Mouse (Mus musculus): ENCODE measurements at regions not wholly inside any gene's neighbourhood (a gene's known extent, or its start where the extent isn't known, plus 50 kb on each side); places are given as distances from the start of the nearest gene placed in this dataset.
"Not testable (repeated sequence)": the region's sequence is repeated elsewhere in the genome, so short reads cannot be mapped to it uniquely, and the experiment has no call there.

GRCm38 (mm10) chr19:51355701-51356100 lies 677.3 kb upstream of the Sorcs1 start:
- no peak for ATAC-seq
- WGBS = 52% methylated on average over 1 of the region's 1 CpGs
- no peak overlapping the region for H3K27ac ChIP-seq (ENCODE audit: low read length)

GRCm38 (mm10) chr19:51340491-51340890 lies 662.0 kb upstream of the Sorcs1 start:
- no peaks in the 10 kb centered on the region for H3K4me1 ChIP-seq (replicated peaks; ENCODE audit: control insufficient read depth, insufficient read depth, low read length)
- no peak overlapping the region for H3K9ac ChIP-seq (replicated peaks; ENCODE audit: low read depth, low read length)
- no peak overlapping the region for H3K27ac ChIP-seq (ENCODE audit: low read length)
- no peaks in the 10 kb centered on the region for H3K36me3 ChIP-seq (ENCODE audit: control insufficient read depth, insufficient read depth)
- no peaks in the 10 kb centered on the region for H3K9me3 ChIP-seq (ENCODE audit: control insufficient read depth, low read length)
- no peak for ATAC-seq
- no peak overlapping the region for H3K4me3 ChIP-seq (replicated peaks; ENCODE audit: low read length)
- WGBS = 96% methylated on average over 2 of the region's 2 CpGs
- H3K27me3 ChIP-seq (replicated peaks; ENCODE audit: control insufficient read depth, insufficient read depth, low read length) = no peaks in the 10 kb centered on the region
- no peak overlapping the region for H3K4me2 ChIP-seq (ENCODE audit: low read length)

More at GRCm38 (mm10) chr19:51355701-51356100, 677.3 kb upstream of the Sorcs1 start:
- H3K4me1 ChIP-seq (replicated peaks; ENCODE audit: control insufficient read depth, insufficient read depth, low read length) = no peaks in the 10 kb centered on the region
- no peak overlapping the region for H3K4me3 ChIP-seq (replicated peaks; ENCODE audit: low read length)
- no peak overlapping the region for H3K9ac ChIP-seq (replicated peaks; ENCODE audit: low read depth, low read length)
- H3K27me3 ChIP-seq (replicated peaks; ENCODE audit: control insufficient read depth, insufficient read depth, low read length) = no peaks in the 10 kb centered on the region
- no peak overlapping the region for H3K4me2 ChIP-seq (ENCODE audit: low read length)
- H3K36me3 ChIP-seq (ENCODE audit: control insufficient read depth, insufficient read depth) = no peaks in the 10 kb centered on the region
- no peaks in the 10 kb centered on the region for H3K9me3 ChIP-seq (ENCODE audit: control insufficient read depth, low read length)

GRCm38 (mm10) chr19:51330010-51330409 lies 651.6 kb upstream of the Sorcs1 start:
- Histone ChIP-seq H3K4me2 (ENCODE audit: low read length) (no peak overlapping the region), H3K9me3 (ENCODE audit: control insufficient read depth, low read length) (no peaks in the 10 kb centered on the region), H3K27me3 (replicated peaks; ENCODE audit: control insufficient read depth, insufficient read depth, low read length) (no peaks in the 10 kb centered on the region), H3K36me3 (ENCODE audit: control insufficient read depth, insufficient read depth) (no peaks in the 10 kb centered on the region), H3K9ac (replicated peaks; ENCODE audit: low read depth, low read length) (no peak overlapping the region), H3K27ac (ENCODE audit: low read length) (no peak overlapping the region), H3K4me1 (replicated peaks; ENCODE audit: control insufficient read depth, insufficient read depth, low read length) (no peaks in the 10 kb centered on the region), H3K4me3 (replicated peaks; ENCODE audit: low read length) (no peak overlapping the region)
- no peak for ATAC-seq
- 66% methylated on average over 2 of the region's 2 CpGs for WGBS

- H3K9me3 ChIP-seq (ENCODE audit: control insufficient read depth, low read length) = no peaks in the 10 kb centered on the region
- H3K4me1 ChIP-seq (replicated peaks; ENCODE audit: control insufficient read depth, insufficient read depth, low read length) = no peaks in the 10 kb centered on the region
- H3K4me3 ChIP-seq (replicated peaks; ENCODE audit: low read length) = no peak overlapping the region
- no peaks in the 10 kb centered on the region for H3K27me3 ChIP-seq (replicated peaks; ENCODE audit: control insufficient read depth, insufficient read depth, low read length)
- ATAC-seq = no peak
- no peak overlapping the region for H3K27ac ChIP-seq (ENCODE audit: low read length)
- no peak overlapping the region for H3K9ac ChIP-seq (replicated peaks; ENCODE audit: low read depth, low read length)
- 69% methylated on average over 3 of the region's 3 CpGs for WGBS
- H3K4me2 ChIP-seq (ENCODE audit: low read length) = no peak overlapping the region
- H3K36me3 ChIP-seq (ENCODE audit: control insufficient read depth, insufficient read depth) = no peaks in the 10 kb centered on the region
These were observed 625.3 kb upstream of the Sorcs1 start for GRCm38 (mm10) chr19:51303708-51304107.

GRCm38 (mm10) chr19:51296631-51297030 lies 618.2 kb upstream of the Sorcs1 start:
- H3K4me3 ChIP-seq (replicated peaks; ENCODE audit: low read length); ATAC-seq; H3K4me2 ChIP-seq (ENCODE audit: low read length); H3K9ac ChIP-seq (replicated peaks; ENCODE audit: low read depth, low read length); H3K27ac ChIP-seq (ENCODE audit: low read length); H3K4me1 ChIP-seq (replicated peaks; ENCODE audit: control insufficient read depth, insufficient read depth, low read length); H3K9me3 ChIP-seq (ENCODE audit: control insufficient read depth, low read length); H3K36me3 ChIP-seq (ENCODE audit: control insufficient read depth, insufficient read depth); H3K27me3 ChIP-seq (replicated peaks; ENCODE audit: control insufficient read depth, insufficient read depth, low read length): not testable (repeated sequence)
- 87% methylated on average over 4 of the region's 4 CpGs for WGBS

- Histone ChIP-seq H3K4me3 (replicated peaks; ENCODE audit: low read length) (no peak overlapping the region), H3K9ac (replicated peaks; ENCODE audit: low read depth, low read length) (no peak overlapping the region), H3K27ac (ENCODE audit: low read length) (no peak overlapping the region), H3K27me3 (replicated peaks; ENCODE audit: control insufficient read depth, insufficient read depth, low read length) (no peaks in the 10 kb centered on the region), H3K4me1 (replicated peaks; ENCODE audit: control insufficient read depth, insufficient read depth, low read length) (no peaks in the 10 kb centered on the region), H3K9me3 (ENCODE audit: control insufficient read depth, low read length) (no peaks in the 10 kb centered on the region), H3K4me2 (ENCODE audit: low read length) (no peak overlapping the region), H3K36me3 (ENCODE audit: control insufficient read depth, insufficient read depth) (no peaks in the 10 kb centered on the region)
- no peak for ATAC-seq
- 14% methylated on average over 4 of the region's 4 CpGs for WGBS
These were observed 590.6 kb upstream of the Sorcs1 start for GRCm38 (mm10) chr19:51268978-51269556.

GRCm38 (mm10) chr19:51240295-51240864 lies 561.9 kb upstream of the Sorcs1 start:
- no peaks in the 10 kb centered on the region for H3K27me3 ChIP-seq (replicated peaks; ENCODE audit: control insufficient read depth, insufficient read depth, low read length)
- no peak for ATAC-seq
- no peaks in the 10 kb centered on the region for H3K9me3 ChIP-seq (ENCODE audit: control insufficient read depth, low read length)
- no peak overlapping the region for H3K4me3 ChIP-seq (replicated peaks; ENCODE audit: low read length)
- no peak overlapping the region for H3K27ac ChIP-seq (ENCODE audit: low read length)
- WGBS = 75% methylated on average over 2 of the region's 2 CpGs
- H3K4me1 ChIP-seq (replicated peaks; ENCODE audit: control insufficient read depth, insufficient read depth, low read length) = no peaks in the 10 kb centered on the region
- H3K4me2 ChIP-seq (ENCODE audit: low read length) = no peak overlapping the region
- H3K36me3 ChIP-seq (ENCODE audit: control insufficient read depth, insufficient read depth) = no peaks in the 10 kb centered on the region
- H3K9ac ChIP-seq (replicated peaks; ENCODE audit: low read depth, low read length) = no peak overlapping the region

GRCm38 (mm10) chr19:51238181-51238523 lies 559.7 kb upstream of the Sorcs1 start:
- ATAC-seq = no peak
- no peaks in the 10 kb centered on the region for H3K36me3 ChIP-seq (ENCODE audit: control insufficient read depth, insufficient read depth)
- no peaks in the 10 kb centered on the region for H3K27me3 ChIP-seq (replicated peaks; ENCODE audit: control insufficient read depth, insufficient read depth, low read length)
- H3K9me3 ChIP-seq (ENCODE audit: control insufficient read depth, low read length) = no peaks in the 10 kb centered on the region
- H3K4me3 ChIP-seq (replicated peaks; ENCODE audit: low read length) = no peak overlapping the region
- no peaks in the 10 kb centered on the region for H3K4me1 ChIP-seq (replicated peaks; ENCODE audit: control insufficient read depth, insufficient read depth, low read length)
- H3K27ac ChIP-seq (ENCODE audit: low read length) = no peak overlapping the region
- H3K9ac ChIP-seq (replicated peaks; ENCODE audit: low read depth, low read length) = no peak overlapping the region
- no peak overlapping the region for H3K4me2 ChIP-seq (ENCODE audit: low read length)

- no peaks in the 10 kb centered on the region for H3K9me3 ChIP-seq (ENCODE audit: control insufficient read depth, low read length)
- 100% methylated on average over 1 of the region's 1 CpGs for WGBS
- H3K4me2 ChIP-seq (ENCODE audit: low read length) = no peak overlapping the region
- H3K27ac ChIP-seq (ENCODE audit: low read length) = no peak overlapping the region
- H3K27me3 ChIP-seq (replicated peaks; ENCODE audit: control insufficient read depth, insufficient read depth, low read length) = no peaks in the 10 kb centered on the region
- no peak for ATAC-seq
- no peaks in the 10 kb centered on the region for H3K36me3 ChIP-seq (ENCODE audit: control insufficient read depth, insufficient read depth)
- no peak overlapping the region for H3K9ac ChIP-seq (replicated peaks; ENCODE audit: low read depth, low read length)
- H3K4me3 ChIP-seq (replicated peaks; ENCODE audit: low read length) = no peak overlapping the region
- H3K4me1 ChIP-seq (replicated peaks; ENCODE audit: control insufficient read depth, insufficient read depth, low read length) = no peaks in the 10 kb centered on the region
These were observed 559.2 kb upstream of the Sorcs1 start for GRCm38 (mm10) chr19:51237509-51238180.

Measured in forebrain, embryonic 16.5 days (tissue).